Mouse (Mus musculus): Measurements from ENCODE around the gene Vps13d. TPM values are rescaled to one million over a fixed set of nuclear protein-coding genes. Genes with fewer than 3 reads are reported as not detected.

The Vps13d gene
- total RNA-seq, 2 experiments from 2014 or later: 62.2 to 72.8 TPM

GRCm38 (mm10) chr4:144949441-144950326 is 245.1 kb downstream of the Vps13d start:
- no peak for DNase-seq (ENCODE audit: low spot score in 2 of 2)

- no peak for DNase-seq (ENCODE audit: low spot score in 2 of 2)
These were observed 246.9 kb downstream of the Vps13d start for GRCm38 (mm10) chr4:144947738-144948390.

DNA sequence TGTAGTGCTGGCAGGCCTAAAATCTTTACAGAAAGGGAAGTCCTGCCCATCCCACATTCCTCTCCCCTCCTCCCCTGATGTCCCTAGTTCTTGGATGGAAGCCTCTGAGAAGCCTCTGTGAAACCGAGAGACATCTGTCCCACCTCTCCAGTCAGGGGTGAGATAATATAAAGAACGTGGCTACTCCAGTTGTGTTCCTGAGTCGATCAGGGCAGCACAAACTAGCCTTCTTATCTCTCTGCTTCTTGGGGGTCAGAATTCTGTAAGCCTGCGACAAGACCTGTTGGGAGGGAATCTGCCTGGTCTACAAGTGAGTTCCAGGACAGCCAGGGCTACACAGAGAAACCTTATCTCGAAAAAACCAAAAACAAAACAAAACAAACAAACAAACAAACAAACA is 251.5 kb downstream of the Vps13d start:
- DNase-seq (ENCODE audit: low spot score in 2 of 2): no peak

GRCm38 (mm10) chr4:144942433-144942832 is 252.4 kb downstream of the Vps13d start:
- no peak for DNase-seq (ENCODE audit: low spot score in 2 of 2)

- DNase-seq (ENCODE audit: low spot score in 2 of 2): no peak
These were observed 253.9 kb downstream of the Vps13d start for GRCm38 (mm10) chr4:144940796-144941462.

- DNase-seq (ENCODE audit: low spot score in 2 of 2): no peak
These were observed 254.9 kb downstream of the Vps13d start for GRCm38 (mm10) chr4:144939847-144940411.

- no peak for DNase-seq (ENCODE audit: low spot score in 2 of 2)
These were observed 258.1 kb downstream of the Vps13d start for GRCm38 (mm10) chr4:144936563-144937154.

DNA sequence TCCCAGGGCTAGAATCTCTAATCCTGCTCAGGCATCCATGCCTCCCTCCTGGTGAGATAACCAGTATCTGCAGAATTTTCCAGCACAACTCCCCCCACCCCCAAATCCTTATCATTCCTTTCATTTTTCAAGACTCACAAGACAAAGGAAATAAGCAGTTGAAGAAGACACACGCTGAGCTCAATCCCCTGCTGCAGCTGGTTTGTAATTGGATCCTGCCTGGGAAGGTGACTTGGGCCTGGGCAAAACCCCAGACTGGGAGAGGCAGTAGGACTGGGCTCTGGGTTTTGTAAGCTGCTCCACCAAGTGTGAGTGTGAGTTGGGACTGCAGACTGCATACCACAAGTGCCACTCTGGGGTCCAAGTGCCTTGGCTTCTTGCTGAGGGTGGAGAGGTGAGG is 260.3 kb downstream of the Vps13d start:
- DNase-seq (ENCODE audit: low spot score in 2 of 2): no peak

GRCm38 (mm10) chr4:144931167-144931566 is 263.6 kb downstream of the Vps13d start:
- no peak for DNase-seq (ENCODE audit: low spot score in 2 of 2)

DNA sequence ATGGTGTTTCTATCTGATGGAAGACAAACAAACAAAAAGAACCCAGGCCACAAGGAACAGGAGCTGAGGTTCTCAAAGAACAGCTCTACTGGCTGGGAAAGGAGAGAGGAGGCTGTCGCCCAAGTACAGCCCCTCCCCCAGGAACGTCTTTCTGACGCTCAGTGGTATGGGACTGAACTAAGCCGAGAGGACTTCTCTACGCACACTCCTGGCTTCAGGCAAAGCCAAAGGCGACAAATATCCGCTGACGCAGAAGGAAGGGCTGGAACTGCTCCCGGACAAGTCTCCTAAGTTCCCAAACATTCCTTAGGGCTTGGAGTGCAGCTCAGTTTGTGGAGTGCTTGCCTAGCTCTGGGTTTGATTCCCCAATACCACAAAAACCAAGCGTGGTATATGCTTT is 264.4 kb downstream of the Vps13d start:
- peak in 1 of 2 experiments; percentile 34 for DNase-seq (ENCODE audit: low spot score in 2 of 2)

- DNase-seq (ENCODE audit: low spot score in 2 of 2): peak; percentile 59 to 79
These were observed 265.0 kb downstream of the Vps13d start for GRCm38 (mm10) chr4:144929811-144930221.

DNA sequence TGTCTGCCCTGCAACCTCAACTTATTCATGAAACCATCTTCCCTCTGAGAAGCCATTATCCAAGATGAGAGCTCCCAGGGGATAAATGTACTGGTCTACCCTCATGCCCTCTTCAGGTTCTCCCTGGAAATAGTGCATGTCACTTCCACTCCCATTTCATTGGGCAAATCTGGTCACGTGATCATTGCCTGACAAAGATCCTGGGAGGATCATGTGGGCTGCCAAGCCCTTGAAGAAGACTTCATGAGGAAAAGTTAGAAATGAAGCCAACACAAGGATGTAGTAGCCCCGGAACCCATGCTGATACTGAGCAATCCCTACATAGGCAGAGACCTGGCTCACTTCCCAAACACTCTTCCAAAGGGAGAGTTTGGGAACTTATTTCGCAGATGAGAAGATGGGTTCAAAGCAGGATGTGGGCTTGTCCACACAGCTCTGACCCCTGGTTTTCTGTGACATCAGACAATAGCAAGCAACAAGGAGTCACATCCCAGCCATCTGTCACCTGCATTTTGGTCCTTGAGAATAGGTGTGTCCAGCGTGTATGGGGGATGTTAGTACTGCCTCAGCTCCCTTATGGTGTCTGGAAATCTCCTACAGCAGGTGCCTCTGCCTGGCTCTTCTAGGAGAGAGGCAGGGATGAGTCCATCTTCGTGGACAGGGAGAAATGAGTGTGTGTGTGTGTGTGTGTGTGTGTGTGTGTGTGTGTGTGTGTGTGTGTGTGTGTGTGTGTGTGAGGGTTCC is 265.9 kb downstream of the Vps13d start:
- no peak for DNase-seq (ENCODE audit: low spot score in 2 of 2)

Other genes starting within 250 kb of the Vps13d start
- gene Tnfrsf1b, start 51.9 kb upstream of the Vps13d start, total RNA-seq (2021): 1 to 10 TPM; 2.8 to 3.4 TPM
- gene Tnfrsf8, start 120.2 kb upstream of the Vps13d start, total RNA-seq (2021): 1 to 10 TPM; 1.1 to 1.2 TPM

Measured in layer of hippocampus, adult 18-20 months (tissue).